Mouse (Mus musculus) myocyte (in vitro differentiated cells): ENCODE measurements around the gene Rapgef1.

Source experiments
- CEBPB ChIP-seq: IDR thresholded peaks from 2 replicates; pipeline ENCODE4 v1.6.1; 2011; ENCODE audit warnings: mild to moderate bottlenecking, moderate library complexity; ENCODE audit not compliant: poor library complexity, insufficient read depth, severe bottlenecking
- MAX ChIP-seq: IDR thresholded peaks from one replicate; pipeline ENCODE4 v1.6.1; 2011; ENCODE audit warnings: low read depth, mild to moderate bottlenecking, control low read depth
- MYOD1 ChIP-seq, 3 experiments: IDR thresholded peaks; one replicate each; pipeline ENCODE4 v1.6.1; 2011; ENCODE audit warnings: control low read depth in 2 of 3, low read depth in 2 of 3, mild to moderate bottlenecking in 2 of 3, moderate library complexity in 1 of 3; ENCODE audit not compliant: insufficient read length in 2 of 3, control insufficient read depth in 1 of 3
- MYOG ChIP-seq, 3 experiments: IDR thresholded peaks; one replicate each; pipeline ENCODE4 v1.6.1; 2011; ENCODE audit warnings: control low read depth in 2 of 3, low read depth in 2 of 3, mild to moderate bottlenecking in 2 of 3; ENCODE audit not compliant: insufficient read length in 2 of 3, control insufficient read depth in 1 of 3, insufficient read depth in 1 of 3
- POLR2A ChIP-seq: IDR thresholded peaks from one replicate; pipeline ENCODE4 v1.6.1; 2011; ENCODE audit warnings: low read depth, mild to moderate bottlenecking, control low read depth, moderate library complexity; ENCODE audit not compliant: insufficient read length
- POLR2AphosphoS2 ChIP-seq: IDR thresholded peaks from one replicate; pipeline ENCODE4 v1.6.1; 2011; ENCODE audit warnings: low read depth, control low read depth; ENCODE audit not compliant: insufficient read length
- TCF12 ChIP-seq: IDR thresholded peaks from one replicate; pipeline ENCODE4 v1.6.1; 2011; ENCODE audit warnings: mild to moderate bottlenecking, control low read depth; ENCODE audit not compliant: poor library complexity, insufficient read depth, severe bottlenecking
- TCF3 ChIP-seq: IDR thresholded peaks from one replicate; pipeline ENCODE4 v1.6.1; 2011; ENCODE audit warnings: low read depth, control low read depth; ENCODE audit not compliant: insufficient read length
- USF1 ChIP-seq: IDR thresholded peaks from one replicate; pipeline ENCODE4 v1.6.1; 2011; ENCODE audit warnings: low read depth, mild to moderate bottlenecking, control low read depth, moderate library complexity

DNA sequence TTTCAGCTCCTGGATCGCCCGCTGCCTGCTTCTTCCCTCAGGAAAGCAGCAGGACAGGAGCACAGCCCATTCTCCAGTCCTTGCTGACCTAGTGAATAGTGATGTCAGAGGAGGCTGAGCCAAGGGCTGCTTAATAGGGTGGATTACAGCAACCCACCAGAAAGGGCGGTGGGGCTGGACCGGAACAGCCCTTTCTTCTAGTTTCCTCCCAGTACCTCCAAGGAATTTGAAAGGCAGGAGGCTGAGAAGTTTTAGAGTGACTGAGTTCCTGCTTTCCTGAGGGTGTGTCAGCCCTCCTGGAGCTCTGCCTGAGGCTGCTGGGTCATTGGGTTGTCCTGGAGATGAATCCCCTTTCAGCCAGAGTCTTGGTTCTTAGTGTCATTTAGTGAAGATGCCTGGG lies 23.9 kb downstream of the Rapgef1 start:
- no peak for TF ChIP-seq POLR2A
- no peak for TF ChIP-seq CEBPB
- no peak for TF ChIP-seq TCF12
- TF ChIP-seq MAX = no peak
- no peak for TF ChIP-seq POLR2AphosphoS2
- TF ChIP-seq TCF3 = no peak
- TF ChIP-seq MYOD1 (IDR thresholded peaks at IDR 0.05; ENCODE audit: control insufficient read depth in 1 of 3, insufficient read length in 2 of 3, low read depth in 2 of 3) = no peak
- no peak for TF ChIP-seq MYOG (IDR thresholded peaks at IDR 0.05; ENCODE audit: control insufficient read depth in 1 of 3, insufficient read depth in 1 of 3, insufficient read length in 2 of 3, low read depth in 2 of 3)
- TF ChIP-seq USF1 = no peak
